Mouse (Mus musculus): ENCODE data around the gene Thoc6. TPM values are rescaled to one million over a fixed set of nuclear protein-coding genes. Genes with fewer than 3 reads are reported as not detected.

The Thoc6 gene
- polyA plus RNA-seq, 1 experiment from 2014 or later = 57.0 TPM

DNA sequence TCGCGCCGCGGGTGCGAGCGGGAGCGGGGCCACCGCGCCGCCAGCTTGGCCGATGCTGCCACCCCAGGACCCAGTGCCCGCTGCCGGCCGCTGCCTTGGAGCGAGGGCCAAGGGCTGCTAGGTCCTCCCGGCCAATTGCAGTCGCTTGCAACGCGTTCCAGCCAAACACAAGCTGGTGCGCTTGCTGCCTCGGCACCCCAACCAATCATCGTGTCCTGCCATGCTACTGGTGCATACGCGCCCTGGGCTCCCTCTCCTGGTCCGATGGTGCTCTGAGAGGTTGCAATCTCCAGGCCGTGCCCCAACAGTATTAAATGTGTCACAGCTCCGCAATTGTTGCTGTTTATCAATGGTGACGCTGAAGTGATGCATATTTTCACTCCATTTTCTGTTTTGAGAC is 26.4 kb upstream of the Thoc6 start:
- peak overlapping the region; percentile 99 for H3K4me2 ChIP-seq
- WGBS = under 1% methylated on average over 21 of the region's 28 CpGs
- peak; percentile 96 for ATAC-seq (ENCODE audit: low FRiP score)
- peak overlapping the region; percentile 54 for H3K9ac ChIP-seq (ENCODE audit: low read length)
- no peaks in the 10 kb centered on the region for H3K9me3 ChIP-seq (ENCODE audit: control insufficient read depth, low read length)
- peaks cover 22% of the 10 kb centered on the region for H3K27me3 ChIP-seq (ENCODE audit: control insufficient read depth, insufficient read depth, low read length)
- peak; percentile 93 for DNase-seq (ENCODE audit: low spot score, missing footprints)
- no peaks in the 10 kb centered on the region for H3K36me3 ChIP-seq (ENCODE audit: control insufficient read depth, insufficient read depth, low read length)
- peak overlapping the region; percentile 67 for H3K4me3 ChIP-seq (ENCODE audit: low read depth, low read length)
- no peaks in the 10 kb centered on the region; the same call in 1 of the 2 replicates for H3K4me1 ChIP-seq (ENCODE audit: control insufficient read depth, insufficient read depth, low read length)
- no peak overlapping the region for H3K27ac ChIP-seq (ENCODE audit: low read depth, low read length)

GRCm38 (mm10) chr17:23699131-23700077 is 25.7 kb upstream of the Thoc6 start:
- H3K27me3 ChIP-seq (ENCODE audit: control insufficient read depth, insufficient read depth, low read length) = peaks cover 22% of the 10 kb centered on the region
- H3K36me3 ChIP-seq (ENCODE audit: control insufficient read depth, insufficient read depth, low read length) = no peaks in the 10 kb centered on the region
- H3K9me3 ChIP-seq (ENCODE audit: control insufficient read depth, low read length) = no peaks in the 10 kb centered on the region
- H3K4me1 ChIP-seq (ENCODE audit: control insufficient read depth, insufficient read depth, low read length) = no peaks in the 10 kb centered on the region; the same call in 1 of the 2 replicates
- WGBS = under 1% methylated on average over 77 of the region's 101 CpGs
- H3K27ac ChIP-seq (ENCODE audit: low read depth, low read length) = no peak overlapping the region
- H3K4me2 ChIP-seq = peak overlapping the region; percentile 99
- peak; percentile 92 for DNase-seq (ENCODE audit: low spot score, missing footprints)
- ATAC-seq (ENCODE audit: low FRiP score) = peak; percentile 79
- H3K9ac ChIP-seq (ENCODE audit: low read length) = peak overlapping the region; percentile 54
- H3K4me3 ChIP-seq (ENCODE audit: low read depth, low read length) = peak overlapping the region; percentile 67

- Histone ChIP-seq H3K9ac (ENCODE audit: low read length) (no peak overlapping the region), H3K4me3 (ENCODE audit: low read depth, low read length) (no peak overlapping the region), H3K27me3 (ENCODE audit: control insufficient read depth, insufficient read depth, low read length) (peaks cover 22% of the 10 kb centered on the region), H3K36me3 (ENCODE audit: control insufficient read depth, insufficient read depth, low read length) (no peaks in the 10 kb centered on the region), H3K9me3 (ENCODE audit: control insufficient read depth, low read length) (no peaks in the 10 kb centered on the region), H3K4me1 (ENCODE audit: control insufficient read depth, insufficient read depth, low read length) (no peaks in the 10 kb centered on the region; the same call in 1 of the 2 replicates), H3K27ac (ENCODE audit: low read depth, low read length) (no peak overlapping the region), H3K4me2 (no peak overlapping the region)
- whole genome bisulfite sequencing = 15% methylated on average over 3 of the region's 3 CpGs
- ATAC-seq (ENCODE audit: low FRiP score) (no peak), DNase-seq (ENCODE audit: low spot score, missing footprints) (no peak)
Observed at GRCm38 (mm10) chr17:23695801-23696200, 22.1 kb upstream of the Thoc6 start.

DNA sequence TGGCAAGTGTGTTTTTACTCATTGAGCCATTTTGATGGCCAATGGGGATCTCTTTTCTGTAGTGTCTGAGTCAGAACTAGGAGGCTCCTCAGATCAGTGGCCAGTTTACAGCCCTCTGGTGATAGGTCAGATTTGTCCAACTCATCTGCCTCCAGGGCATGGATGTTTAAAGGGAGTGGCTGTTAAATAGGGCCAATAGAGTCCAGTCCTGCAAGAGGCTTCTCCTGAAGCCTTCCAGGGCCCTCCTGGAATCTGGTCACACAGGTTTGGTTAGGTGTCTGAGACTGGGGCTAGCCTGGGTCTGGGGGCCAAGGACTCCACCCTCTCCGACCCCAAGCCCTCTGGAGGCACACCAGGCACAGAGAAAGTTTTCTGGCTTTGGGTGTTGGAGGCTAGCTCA is 20.8 kb upstream of the Thoc6 start:
- no peak overlapping the region for H3K4me2 ChIP-seq
- H3K27me3 ChIP-seq (ENCODE audit: control insufficient read depth, insufficient read depth, low read length) = peaks cover 15% of the 10 kb centered on the region
- H3K4me3 ChIP-seq (ENCODE audit: low read depth, low read length) = no peak overlapping the region
- WGBS = 74% methylated on average over 1 of the region's 1 CpGs
- no peak overlapping the region for H3K27ac ChIP-seq (ENCODE audit: low read depth, low read length)
- no peaks in the 10 kb centered on the region for H3K9me3 ChIP-seq (ENCODE audit: control insufficient read depth, low read length)
- no peaks in the 10 kb centered on the region for H3K36me3 ChIP-seq (ENCODE audit: control insufficient read depth, insufficient read depth, low read length)
- ATAC-seq (ENCODE audit: low FRiP score) (no peak), DNase-seq (ENCODE audit: low spot score, missing footprints) (no peak)
- H3K9ac ChIP-seq (ENCODE audit: low read length) = no peak overlapping the region
- H3K4me1 ChIP-seq (ENCODE audit: control insufficient read depth, insufficient read depth, low read length) = no peaks in the 10 kb centered on the region; the same call in 1 of the 2 replicates

DNA sequence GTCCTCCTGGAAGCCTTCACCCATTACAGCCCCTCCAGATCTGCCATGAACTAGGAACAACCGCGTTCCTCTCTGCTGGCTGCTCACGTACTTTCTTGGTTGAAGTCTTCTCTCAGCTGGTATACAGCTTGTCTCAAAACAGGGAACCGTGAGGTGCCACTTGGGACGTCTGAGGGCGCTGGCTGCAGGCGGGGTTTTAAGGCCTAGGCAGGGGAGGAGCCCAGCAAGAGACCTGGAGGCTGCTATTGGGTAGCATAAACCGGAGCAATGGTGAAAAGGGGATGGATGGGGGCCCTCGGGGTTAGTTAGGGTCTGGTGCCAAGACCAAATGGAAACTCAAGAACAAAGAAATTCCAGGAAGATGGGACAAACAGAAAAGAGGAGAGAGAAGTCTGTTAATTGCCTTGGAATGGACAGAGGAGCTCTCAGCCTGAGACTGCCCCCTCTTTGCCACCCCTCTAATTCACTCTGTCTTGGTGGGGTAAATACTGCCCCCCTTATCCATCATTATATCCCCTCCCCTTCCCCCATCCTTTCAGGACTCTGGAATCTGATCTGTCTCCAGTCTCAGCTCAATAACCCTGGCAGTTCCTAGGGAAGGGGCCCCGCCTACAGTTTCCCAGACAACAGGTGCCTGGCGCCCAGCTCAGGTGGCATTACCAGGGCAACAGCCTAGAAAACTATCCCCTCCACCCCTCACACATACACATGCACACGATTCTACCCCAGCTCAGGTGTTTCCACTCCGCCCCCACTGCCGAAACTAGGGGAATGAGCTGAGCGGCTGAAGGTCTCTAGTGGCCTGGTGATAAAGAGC is 10.4 kb upstream of the Thoc6 start, which contains the start of gene Cldn9:
Gene Cldn9 (minus strand): TSS at position 171 of the 817 bp plus-strand sequence.
- peaks cover 13% of the 10 kb centered on the region; the same call in 1 of the 2 replicates for H3K4me1 ChIP-seq (ENCODE audit: control insufficient read depth, insufficient read depth, low read length)
- H3K9ac ChIP-seq (ENCODE audit: low read length) = no peak within 1 kb of the TSS
- H3K36me3 ChIP-seq (ENCODE audit: control insufficient read depth, insufficient read depth, low read length) = no peaks in the 10 kb centered on the region
- no peaks in the 10 kb centered on the region for H3K9me3 ChIP-seq (ENCODE audit: control insufficient read depth, low read length)
- ATAC-seq (ENCODE audit: low FRiP score) = peak; percentile 70
- H3K4me2 ChIP-seq = no peak within 1 kb of the TSS
- DNase-seq (ENCODE audit: low spot score, missing footprints) = peak; percentile 78
- WGBS = 13% methylated on average over 15 of the region's 15 CpGs
- no peak within 1 kb of the TSS for H3K27ac ChIP-seq (ENCODE audit: low read depth, low read length)
- H3K27me3 ChIP-seq (ENCODE audit: control insufficient read depth, insufficient read depth, low read length) = peaks cover 46% of the 10 kb centered on the region
- H3K4me3 ChIP-seq (ENCODE audit: low read depth, low read length) = no peak within 1 kb of the TSS

GRCm38 (mm10) chr17:23683226-23683625 is 9.5 kb upstream of the Thoc6 start:
- DNase-seq (ENCODE audit: low spot score, missing footprints) (peak; percentile 85), ATAC-seq (ENCODE audit: low FRiP score) (no peak)
- peaks cover 13% of the 10 kb centered on the region; the same call in 1 of the 2 replicates for H3K4me1 ChIP-seq (ENCODE audit: control insufficient read depth, insufficient read depth, low read length)
- H3K9ac ChIP-seq (ENCODE audit: low read length) = no peak overlapping the region
- H3K4me2 ChIP-seq = no peak overlapping the region
- no peak overlapping the region for H3K4me3 ChIP-seq (ENCODE audit: low read depth, low read length)
- H3K27ac ChIP-seq (ENCODE audit: low read depth, low read length) = no peak overlapping the region
- H3K27me3 ChIP-seq (ENCODE audit: control insufficient read depth, insufficient read depth, low read length) = peaks cover 55% of the 10 kb centered on the region
- H3K9me3 ChIP-seq (ENCODE audit: control insufficient read depth, low read length) = no peaks in the 10 kb centered on the region
- WGBS = 26% methylated on average over 15 of the region's 15 CpGs
- H3K36me3 ChIP-seq (ENCODE audit: control insufficient read depth, insufficient read depth, low read length) = no peaks in the 10 kb centered on the region

DNA sequence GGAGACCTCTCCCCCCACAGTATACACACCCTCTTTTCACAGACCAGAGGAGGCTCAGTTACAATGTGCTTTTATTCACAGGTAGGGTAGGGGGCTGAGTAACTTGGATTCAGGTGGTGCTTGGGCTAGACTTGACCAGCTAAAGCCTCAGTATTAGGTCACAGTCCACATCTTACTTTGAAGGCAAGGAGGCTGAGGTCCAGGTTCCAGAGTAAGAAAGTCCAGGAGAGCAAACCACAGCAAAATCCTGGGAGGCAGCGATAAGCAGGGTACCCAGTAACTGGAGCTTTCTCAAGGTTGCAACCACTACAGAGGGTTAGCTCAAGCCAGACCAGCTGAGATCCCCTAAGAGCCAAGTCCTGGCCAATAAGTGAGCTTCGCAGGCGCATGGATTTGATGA is 8.8 kb upstream of the Thoc6 start:
- ATAC-seq (ENCODE audit: low FRiP score) = no peak
- peaks cover 55% of the 10 kb centered on the region for H3K27me3 ChIP-seq (ENCODE audit: control insufficient read depth, insufficient read depth, low read length)
- no peak overlapping the region for H3K4me2 ChIP-seq
- H3K4me1 ChIP-seq (ENCODE audit: control insufficient read depth, insufficient read depth, low read length) = peaks cover 13% of the 10 kb centered on the region
- no peak overlapping the region for H3K4me3 ChIP-seq (ENCODE audit: low read depth, low read length)
- H3K9ac ChIP-seq (ENCODE audit: low read length) = no peak overlapping the region
- H3K27ac ChIP-seq (ENCODE audit: low read depth, low read length) = no peak overlapping the region
- no peaks in the 10 kb centered on the region for H3K9me3 ChIP-seq (ENCODE audit: control insufficient read depth, low read length)
- WGBS = 77% methylated on average over 3 of the region's 3 CpGs
- no peaks in the 10 kb centered on the region for H3K36me3 ChIP-seq (ENCODE audit: control insufficient read depth, insufficient read depth, low read length)
- peak; percentile 77 for DNase-seq (ENCODE audit: low spot score, missing footprints)

DNA sequence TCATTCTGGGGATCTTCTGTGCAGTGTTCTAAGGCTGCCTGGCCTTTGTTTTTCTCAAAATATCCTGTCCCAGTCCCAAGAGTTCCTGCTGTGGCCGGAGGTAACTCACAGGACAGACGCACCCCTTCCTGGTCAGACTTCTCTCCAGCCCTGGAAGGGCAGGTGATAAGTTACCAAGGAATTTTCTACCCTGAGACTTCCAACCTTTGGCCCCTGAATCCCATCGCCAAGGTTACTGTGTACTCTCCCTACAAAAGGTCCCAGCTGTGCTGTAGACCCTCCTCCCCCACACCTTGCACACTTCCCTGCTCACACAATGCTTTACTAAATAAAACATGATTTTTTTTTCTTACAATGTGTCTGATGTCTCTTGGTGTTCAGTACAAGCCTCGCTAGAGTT is 8.4 kb upstream of the Thoc6 start:
- no peak for ATAC-seq (ENCODE audit: low FRiP score)
- H3K9ac ChIP-seq (ENCODE audit: low read length) = no peak overlapping the region
- H3K4me3 ChIP-seq (ENCODE audit: low read depth, low read length) = no peak overlapping the region
- H3K4me1 ChIP-seq (ENCODE audit: control insufficient read depth, insufficient read depth, low read length) = peaks cover 16% of the 10 kb centered on the region
- H3K36me3 ChIP-seq (ENCODE audit: control insufficient read depth, insufficient read depth, low read length) = no peaks in the 10 kb centered on the region
- DNase-seq (ENCODE audit: low spot score, missing footprints) = no peak
- no peaks in the 10 kb centered on the region for H3K9me3 ChIP-seq (ENCODE audit: control insufficient read depth, low read length)
- no peak overlapping the region for H3K27ac ChIP-seq (ENCODE audit: low read depth, low read length)
- H3K4me2 ChIP-seq = no peak overlapping the region
- 67% methylated on average over 4 of the region's 4 CpGs for WGBS
- peaks cover 55% of the 10 kb centered on the region for H3K27me3 ChIP-seq (ENCODE audit: control insufficient read depth, insufficient read depth, low read length)
